Mouse (Mus musculus): ENCODE data around the gene R3hcc1l. TPM values are rescaled to one million over a fixed set of nuclear protein-coding genes. Genes with fewer than 3 reads are reported as not detected.

R3hcc1l gene
- polyA plus RNA-seq, 1 experiment = 0.25 TPM

DNA sequence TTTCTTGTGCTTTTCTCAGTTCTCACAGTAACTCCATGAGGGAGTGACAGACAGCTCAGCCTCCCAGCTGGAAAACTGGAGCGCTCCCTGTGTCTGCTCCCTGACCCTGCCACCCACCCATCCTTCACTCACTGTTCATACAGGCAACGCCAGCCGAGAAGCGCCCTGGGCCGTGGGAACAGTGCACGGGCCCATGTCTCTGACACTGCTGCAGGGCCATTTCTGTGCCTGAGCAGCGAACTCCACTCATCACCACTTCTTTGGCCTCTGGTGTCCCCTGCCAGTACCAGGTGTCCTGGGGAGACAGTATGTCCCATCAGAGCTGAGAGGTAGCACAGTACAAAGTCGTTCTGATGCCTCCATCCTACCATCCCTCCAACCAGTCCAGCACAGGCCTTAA, 83.5 kb downstream of the R3hcc1l start:
- TF ChIP-seq TAL1 (IDR thresholded peaks at IDR 0.05; ENCODE audit: low read length) = no peak
- Histone ChIP-seq H3K27me3 (ENCODE audit: control insufficient read depth) (no peaks in the 10 kb centered on the region), H3K4me1 (ENCODE audit: control insufficient read depth) (no peaks in the 10 kb centered on the region), H3K9me3 (ENCODE audit: control insufficient read depth, low read length) (no peaks in the 10 kb centered on the region), H3K36me3 (ENCODE audit: control insufficient read depth) (no peaks in the 10 kb centered on the region; the same call in 1 of the 2 replicates), H3K4me3 (replicated peaks) (no peak overlapping the region)

DNA sequence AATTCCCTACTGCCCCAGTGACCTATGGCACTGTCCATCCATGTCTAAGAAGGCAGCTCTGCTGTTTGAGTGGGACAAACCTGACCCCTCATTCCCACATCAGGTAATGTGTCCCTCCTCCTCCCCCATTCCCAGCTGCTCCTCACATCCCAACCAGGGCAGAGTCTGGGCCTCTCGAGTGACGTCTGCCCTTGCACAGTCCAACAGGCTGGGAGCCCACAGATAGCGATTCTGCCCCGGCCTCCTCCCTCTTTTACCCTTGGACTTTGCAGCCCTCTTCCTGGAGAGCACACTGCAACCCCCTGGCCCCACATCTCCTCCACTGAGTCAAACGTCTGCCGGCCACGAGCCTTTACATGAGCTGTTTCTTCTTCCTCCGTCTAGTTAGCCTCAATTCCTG, 84.0 kb downstream of the R3hcc1l start:
- Histone ChIP-seq H3K27me3 (ENCODE audit: control insufficient read depth) (no peaks in the 10 kb centered on the region), H3K36me3 (ENCODE audit: control insufficient read depth) (no peaks in the 10 kb centered on the region; the same call in 1 of the 2 replicates), H3K4me1 (ENCODE audit: control insufficient read depth) (no peaks in the 10 kb centered on the region), H3K4me3 (replicated peaks) (no peak overlapping the region), H3K9me3 (ENCODE audit: control insufficient read depth, low read length) (no peaks in the 10 kb centered on the region)
- TF ChIP-seq GATA1 (IDR thresholded peaks at IDR 0.05; ENCODE audit: low read length) (no peak), TAL1 (IDR thresholded peaks at IDR 0.05; ENCODE audit: low read length) (no peak)

DNA sequence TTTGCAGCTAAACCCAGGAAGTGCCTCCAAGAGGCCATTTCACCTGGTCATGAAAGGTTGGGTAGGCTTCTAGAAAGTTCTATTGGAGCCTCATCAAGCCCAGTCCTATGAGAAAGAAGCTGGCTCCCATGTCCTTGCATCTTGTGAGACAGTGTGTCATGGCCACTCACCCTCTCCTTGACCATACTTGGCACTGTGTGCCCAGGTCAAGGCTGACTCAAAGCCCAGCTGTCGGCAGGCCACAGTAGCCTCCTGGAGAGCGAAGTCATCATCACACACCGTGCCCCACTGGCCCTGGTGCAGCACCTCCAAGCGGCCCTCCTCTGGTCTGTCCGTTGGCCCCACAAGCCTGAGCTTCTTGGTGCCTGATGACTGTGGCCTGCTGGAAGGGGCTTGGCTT, 89.5 kb downstream of the R3hcc1l start:
- TF ChIP-seq TAL1 (IDR thresholded peaks at IDR 0.05; ENCODE audit: low read length) (no peak), GATA1 (IDR thresholded peaks at IDR 0.05; ENCODE audit: low read length) (no peak)
- H3K9me3 ChIP-seq (ENCODE audit: control insufficient read depth, low read length) = no peaks in the 10 kb centered on the region
- no peaks in the 10 kb centered on the region for H3K36me3 ChIP-seq (ENCODE audit: control insufficient read depth)
- H3K4me1 ChIP-seq (ENCODE audit: control insufficient read depth) = no peaks in the 10 kb centered on the region
- no peak overlapping the region for H3K4me3 ChIP-seq (replicated peaks)
- H3K27me3 ChIP-seq (ENCODE audit: control insufficient read depth) = peaks cover 18% of the 10 kb centered on the region

DNA sequence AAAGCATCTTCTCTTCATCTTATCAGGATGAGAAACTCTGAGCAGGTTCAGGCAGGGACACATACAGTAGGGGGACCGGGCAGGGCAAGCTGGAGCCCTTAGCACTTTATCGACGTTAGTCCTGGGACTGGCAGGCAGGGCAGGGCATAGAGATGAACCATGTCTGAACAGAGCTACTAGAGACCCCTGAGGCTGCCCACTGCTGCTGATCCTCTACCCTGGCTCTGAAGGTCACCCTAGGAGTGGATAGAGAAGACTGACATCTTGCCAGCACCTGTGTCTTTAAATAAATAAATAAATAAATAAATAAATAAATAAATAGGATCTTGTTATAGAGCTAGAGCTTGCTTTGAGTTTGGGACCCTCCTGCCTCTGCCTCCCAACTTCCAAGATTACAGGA, 91.2 kb downstream of the R3hcc1l start:
- TF ChIP-seq TAL1 (IDR thresholded peaks at IDR 0.05; ENCODE audit: low read length) (no peak), GATA1 (IDR thresholded peaks at IDR 0.05; ENCODE audit: low read length) (no peak)
- Histone ChIP-seq H3K9me3 (ENCODE audit: control insufficient read depth, low read length) (no peaks in the 10 kb centered on the region), H3K27me3 (ENCODE audit: control insufficient read depth) (peaks cover 30% of the 10 kb centered on the region)

DNA sequence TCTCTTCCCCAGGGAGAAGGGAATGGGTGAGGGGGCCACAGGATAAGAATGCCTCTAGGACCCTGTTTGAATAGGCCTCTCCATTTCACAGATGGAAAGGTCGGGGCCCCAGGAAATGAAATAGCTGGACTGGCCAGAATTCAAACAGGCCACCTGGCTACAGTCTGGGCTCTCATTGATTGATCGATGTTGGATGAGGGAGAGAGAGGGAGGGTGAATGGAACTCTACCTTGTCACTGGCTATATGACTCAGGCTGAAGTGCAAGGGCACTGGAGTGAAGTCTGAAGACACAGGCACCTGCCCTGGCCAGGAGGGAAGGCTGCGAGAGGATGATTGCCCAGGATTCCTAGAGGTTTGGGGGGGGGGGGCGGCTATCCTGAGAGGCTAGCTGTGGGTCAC, 93.2 kb downstream of the R3hcc1l start:
- Histone ChIP-seq H3K9me3 (ENCODE audit: control insufficient read depth, low read length) (no peaks in the 10 kb centered on the region), H3K4me3 (replicated peaks) (no peak overlapping the region), H3K36me3 (ENCODE audit: control insufficient read depth) (no peaks in the 10 kb centered on the region), H3K27me3 (ENCODE audit: control insufficient read depth) (peaks cover 30% of the 10 kb centered on the region), H3K4me1 (ENCODE audit: control insufficient read depth) (no peaks in the 10 kb centered on the region)
- TF ChIP-seq TAL1 (IDR thresholded peaks at IDR 0.05; ENCODE audit: low read length) (no peak), GATA1 (IDR thresholded peaks at IDR 0.05; ENCODE audit: low read length) (no peak)

More for the DNA sequence above, 91.2 kb downstream of the R3hcc1l start:
- Histone ChIP-seq H3K4me3 (replicated peaks) (no peak overlapping the region), H3K36me3 (ENCODE audit: control insufficient read depth) (no peaks in the 10 kb centered on the region), H3K4me1 (ENCODE audit: control insufficient read depth) (no peaks in the 10 kb centered on the region)

DNA sequence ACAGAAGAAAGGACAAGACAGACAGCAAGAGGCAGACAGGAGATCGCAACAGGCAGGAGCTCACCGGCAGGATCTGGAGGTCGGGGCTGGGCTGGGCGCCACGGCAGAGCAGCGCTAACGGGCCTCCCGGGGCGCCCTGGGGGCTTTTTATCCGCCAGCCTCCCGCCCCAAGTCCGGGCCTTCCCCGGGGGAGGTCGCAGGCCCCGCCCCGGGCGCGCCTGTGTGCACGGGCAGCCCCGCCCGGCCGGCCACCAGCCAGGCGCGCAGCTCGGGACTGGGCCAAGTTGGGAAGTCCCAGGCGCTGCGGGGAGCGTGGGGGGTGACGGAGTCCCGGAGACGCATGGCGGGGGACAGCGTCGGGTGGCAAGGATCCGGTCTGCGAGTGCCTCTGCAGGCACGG, 94.1 kb downstream of the R3hcc1l start, which contains the start of gene Loxl4:
Loxl4 (minus strand) TSS at position 160 of the 400 bp plus-strand sequence.
- H3K4me3 ChIP-seq (replicated peaks) = no peak within 1 kb of the TSS
- no peaks in the 10 kb centered on the region for H3K4me1 ChIP-seq (ENCODE audit: control insufficient read depth)
- H3K9me3 ChIP-seq (ENCODE audit: control insufficient read depth, low read length) = no peaks in the 10 kb centered on the region
- no peak for TF ChIP-seq TAL1 (IDR thresholded peaks at IDR 0.05; ENCODE audit: low read length)
- no peak for TF ChIP-seq GATA1 (IDR thresholded peaks at IDR 0.05; ENCODE audit: low read length)
- H3K27me3 ChIP-seq (ENCODE audit: control insufficient read depth) = peaks cover 30% of the 10 kb centered on the region
- no peaks in the 10 kb centered on the region for H3K36me3 ChIP-seq (ENCODE audit: control insufficient read depth)

DNA sequence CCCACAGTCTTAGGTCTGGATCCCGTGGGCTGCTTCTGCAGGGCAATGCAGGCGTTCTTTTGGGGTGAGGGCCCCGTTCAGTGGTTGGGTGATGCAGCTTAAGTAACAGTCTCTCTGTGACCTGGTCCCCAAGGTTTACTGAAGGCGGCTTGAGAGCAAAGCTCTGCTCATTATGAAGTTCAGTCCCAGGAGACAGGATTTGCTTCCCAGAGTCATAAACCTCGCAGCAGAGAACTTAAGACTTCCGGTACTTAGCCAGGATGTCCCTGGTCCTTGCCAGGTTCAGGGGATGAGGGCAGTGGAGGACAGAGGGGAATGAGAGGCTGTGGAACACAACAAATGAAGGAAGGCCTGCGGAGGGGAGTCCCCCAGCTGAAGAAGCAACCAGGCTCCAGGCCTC, 94.6 kb downstream of the R3hcc1l start:
- no peaks in the 10 kb centered on the region for H3K36me3 ChIP-seq (ENCODE audit: control insufficient read depth)
- H3K27me3 ChIP-seq (ENCODE audit: control insufficient read depth) = peaks cover 30% of the 10 kb centered on the region
- no peak for TF ChIP-seq TAL1 (IDR thresholded peaks at IDR 0.05; ENCODE audit: low read length)
- TF ChIP-seq GATA1 (IDR thresholded peaks at IDR 0.05; ENCODE audit: low read length) = no peak
- H3K4me1 ChIP-seq (ENCODE audit: control insufficient read depth) = no peaks in the 10 kb centered on the region
- no peaks in the 10 kb centered on the region for H3K9me3 ChIP-seq (ENCODE audit: control insufficient read depth, low read length)
- H3K4me3 ChIP-seq (replicated peaks) = no peak overlapping the region

DNA sequence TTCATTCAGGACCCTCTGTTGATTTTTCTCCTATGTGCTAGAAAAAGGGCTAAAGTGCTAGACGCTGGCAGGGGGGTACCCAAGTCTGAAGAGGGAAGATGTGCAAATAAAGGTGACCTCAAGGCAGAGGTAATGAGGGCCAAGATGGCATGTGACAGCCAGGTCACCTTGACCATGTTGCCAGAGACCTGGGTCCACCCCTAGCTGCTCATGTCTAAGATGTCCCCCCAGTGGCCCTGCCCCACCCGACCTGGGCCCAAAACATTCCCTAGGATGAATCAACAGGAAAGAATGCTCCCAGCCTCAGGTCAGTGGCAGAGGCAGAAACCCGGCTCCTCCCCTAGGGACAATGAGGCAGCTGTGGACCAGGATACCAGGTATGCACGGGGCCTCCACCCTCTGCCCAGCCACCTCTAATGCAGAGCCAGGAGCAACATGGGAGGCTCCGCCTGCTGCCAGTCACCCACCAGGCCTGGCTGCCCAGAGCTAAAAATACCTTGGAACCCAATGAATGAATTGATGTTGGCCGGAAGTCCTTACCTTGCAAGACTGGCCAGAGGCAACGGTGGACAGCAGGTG, 95.2 kb downstream of the R3hcc1l start:
- Histone ChIP-seq H3K27me3 (ENCODE audit: control insufficient read depth) (peaks cover 30% of the 10 kb centered on the region), H3K9me3 (ENCODE audit: control insufficient read depth, low read length) (no peaks in the 10 kb centered on the region), H3K4me3 (replicated peaks) (no peak overlapping the region), H3K4me1 (ENCODE audit: control insufficient read depth) (no peaks in the 10 kb centered on the region), H3K36me3 (ENCODE audit: control insufficient read depth) (no peaks in the 10 kb centered on the region)
- TF ChIP-seq TAL1 (IDR thresholded peaks at IDR 0.05; ENCODE audit: low read length) (no peak), GATA1 (IDR thresholded peaks at IDR 0.05; ENCODE audit: low read length) (no peak)

DNA sequence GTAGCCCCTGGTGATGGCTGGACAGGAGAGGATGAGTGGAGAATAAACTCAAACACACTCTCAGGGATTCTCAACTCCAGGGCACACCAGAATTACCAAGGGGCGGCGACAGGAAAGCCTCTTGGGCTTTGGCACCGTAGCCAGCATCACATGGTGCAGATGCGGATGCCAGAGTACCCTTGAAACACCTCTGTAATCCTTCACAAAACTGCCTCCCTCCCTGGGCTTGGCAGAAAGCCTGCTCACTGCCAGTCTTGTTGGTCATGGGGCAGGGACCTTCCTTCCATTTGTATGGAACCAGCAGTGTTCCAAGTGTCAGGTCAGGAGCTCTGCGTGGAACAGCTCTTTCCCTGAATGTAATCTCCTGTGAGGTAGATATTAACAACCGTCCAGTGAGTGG, 109.5 kb downstream of the R3hcc1l start:
- H3K4me1 ChIP-seq (ENCODE audit: control insufficient read depth) = no peaks in the 10 kb centered on the region
- no peak overlapping the region for H3K4me3 ChIP-seq (replicated peaks)
- peaks cover 4% of the 10 kb centered on the region; the same call in 1 of the 2 replicates for H3K27me3 ChIP-seq (ENCODE audit: control insufficient read depth)
- TF ChIP-seq TAL1 (IDR thresholded peaks at IDR 0.05; ENCODE audit: low read length) = no peak
- no peak for TF ChIP-seq GATA1 (IDR thresholded peaks at IDR 0.05; ENCODE audit: low read length)
- H3K9me3 ChIP-seq (ENCODE audit: control insufficient read depth, low read length) = no peaks in the 10 kb centered on the region
- H3K36me3 ChIP-seq (ENCODE audit: control insufficient read depth) = no peaks in the 10 kb centered on the region

DNA sequence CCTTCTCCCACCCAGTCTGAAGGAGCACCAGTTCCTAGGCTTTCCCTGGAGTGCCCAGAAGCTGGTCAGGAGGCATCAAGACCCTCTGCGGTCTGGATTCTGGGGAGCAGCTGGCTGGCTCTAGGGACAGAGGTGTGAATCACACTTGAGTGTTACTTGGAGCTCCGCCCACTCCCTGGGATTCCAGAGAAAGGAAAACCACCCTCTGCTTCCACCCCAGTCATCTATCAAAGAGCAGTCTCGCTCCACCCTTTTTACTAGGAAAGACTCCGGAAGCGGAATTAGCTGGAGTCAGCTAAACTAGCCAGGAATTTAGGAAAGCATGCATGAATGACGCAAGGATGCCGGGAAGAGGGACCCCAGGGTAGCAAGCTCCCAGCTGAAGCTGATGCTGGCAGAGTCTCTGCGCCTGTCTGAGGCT, 113.0 kb downstream of the R3hcc1l start:
- Histone ChIP-seq H3K9me3 (ENCODE audit: control insufficient read depth, low read length) (no peaks in the 10 kb centered on the region), H3K27me3 (ENCODE audit: control insufficient read depth) (peaks cover 4% of the 10 kb centered on the region; the same call in 1 of the 2 replicates), H3K4me3 (replicated peaks) (no peak overlapping the region), H3K4me1 (ENCODE audit: control insufficient read depth) (no peaks in the 10 kb centered on the region), H3K36me3 (ENCODE audit: control insufficient read depth) (no peaks in the 10 kb centered on the region)
- TF ChIP-seq GATA1 (IDR thresholded peaks at IDR 0.05; ENCODE audit: low read length) (no peak), TAL1 (IDR thresholded peaks at IDR 0.05; ENCODE audit: low read length) (no peak)

Measured in erythroblast, embryonic 14.5 days (primary cell).